Comparison of ENCODE assay signal across 8 mouse cellular contexts in genomic region chr11:69125041-69125851, GRCm38 (mm10). TPM values are rescaled to one million over a fixed set of nuclear protein-coding genes. Genes with fewer than 3 reads are reported as not detected.
DNase-seq lines count a peak whose midpoint lies in the region; ATAC-seq and TF ChIP-seq lines count a peak whose summit lies in the region.

No protein-coding gene starts in this region.

- peak; percentile 24 for ATAC-seq in neutrophil, adult 5-6 weeks (ENCODE audit: extremely low read depth, insufficient number of reproducible peaks, low FRiP score, poor library complexity, severe bottlenecking)

- H3K9me3 ChIP-seq in E14TG2a.4 (ENCODE audit: low read length): no peaks in the 10 kb centered on the region
- H3K9me3 ChIP-seq in forebrain, embryonic 10.5 days: no peaks in the 10 kb centered on the region

- H3K4me1 ChIP-seq in E14TG2a.4 (replicated peaks; ENCODE audit: low read depth, low read length): peaks cover 45% of the 10 kb centered on the region
- peaks cover 45% of the 10 kb centered on the region for H3K4me1 ChIP-seq in forebrain, embryonic 10.5 days
- H3K4me1 ChIP-seq in lung, adult 2 months (ENCODE audit: control insufficient read depth, insufficient read depth, low read length): peaks cover 9% of the 10 kb centered on the region; the same call in 1 of the 2 replicates
- peaks cover 33% of the 10 kb centered on the region for H3K4me1 ChIP-seq in thymus, adult 2 months (replicated peaks; ENCODE audit: control insufficient read depth, insufficient read depth, low read length)

- peaks cover 41% of the 10 kb centered on the region for H3K27me3 ChIP-seq in E14TG2a.4 (ENCODE audit: insufficient read depth, low read length)
- peaks cover 57% of the 10 kb centered on the region for H3K27me3 ChIP-seq in forebrain, embryonic 10.5 days (ENCODE audit: poor library complexity, severe bottlenecking)
- peaks cover 13% of the 10 kb centered on the region for H3K27me3 ChIP-seq in thymus, adult 2 months (ENCODE audit: control insufficient read depth, insufficient read depth, low read length)

- H3K4me3 ChIP-seq in E14TG2a.4 (replicated peaks; ENCODE audit: low read length): peak overlapping the region; percentile 95
- peak overlapping the region; percentile 84 for H3K4me3 ChIP-seq in forebrain, embryonic 10.5 days
- peak overlapping the region; percentile 85 for H3K4me3 ChIP-seq in lung, adult 2 months (replicated peaks; ENCODE audit: extremely low read depth, low read depth, low read length)
- peak overlapping the region; percentile 67 for H3K4me3 ChIP-seq in thymus, adult 2 months (ENCODE audit: control insufficient read depth, insufficient read depth, low read length)

- intact Hi-C loops in heart, postnatal 25 days (cut with DNase I): loop anchor here (5.0 kb wide), 1 partner anchor 117 kb away; no protein-coding TSS in a partner anchor

- under 1% methylated on average over 24 of the region's 24 CpGs for WGBS in forebrain, embryonic 10.5 days
- WGBS in lung, adult 2 months: under 1% methylated on average over 24 of the region's 24 CpGs
- under 1% methylated on average over 24 of the region's 24 CpGs for WGBS in thymus, adult 2 months

- peak; percentile 80 for DNase-seq in c-Kit-negative CD71-positive TER-119-positive erythroid progenitor cells, embryonic 14.5 days (ENCODE audit: low read depth, low spot score)
- peak; percentile 80 for DNase-seq in forebrain, embryonic 10.5 days (ENCODE audit: extremely low spot score, low spot score)
- peak; percentile 65 for DNase-seq in heart, postnatal 25 days (ENCODE audit: low spot score)
- peak; percentile 68 to 90 for DNase-seq in layer of hippocampus, adult 18-20 months (ENCODE audit: low spot score in 2 of 2)
- peak; percentile 76 for DNase-seq in lung, adult 2 months
- DNase-seq in thymus, adult 2 months: peak; percentile 80

- no peak for TF ChIP-seq POLR2A in lung, adult 2 months (IDR thresholded peaks at IDR 0.05; ENCODE audit: borderline replicate concordance, extremely low read depth, low read depth, low read length)
- TF ChIP-seq POLR2A in thymus, adult 2 months (IDR thresholded peaks at IDR 0.05; ENCODE audit: control insufficient read depth, extremely low read depth, insufficient read depth, low read length, poor library complexity): no peak

- peak; percentile 20 for TF ChIP-seq CTCF in E14TG2a.4 (conservative IDR thresholded peaks at IDR 0.05; ENCODE audit: low read length)
- TF ChIP-seq CTCF in lung, adult 2 months (IDR thresholded peaks at IDR 0.05; ENCODE audit: insufficient read depth, low read length): 0 out of 2 replicates have a peak, but pooled peaks have one; percentile 20
- no peak for TF ChIP-seq CTCF in thymus, adult 2 months (IDR thresholded peaks at IDR 0.05; ENCODE audit: borderline replicate concordance, control insufficient read depth, extremely low read depth, insufficient read depth, low read length, poor library complexity)

- peak overlapping the region; percentile 64 for H3K27ac ChIP-seq in forebrain, embryonic 10.5 days
- H3K27ac ChIP-seq in thymus, adult 2 months (ENCODE audit: control insufficient read depth, insufficient read depth, low read length): peak overlapping the region; percentile 74

- no peaks in the 10 kb centered on the region for H3K36me3 ChIP-seq in E14TG2a.4 (ENCODE audit: insufficient read depth, low read length)
- no peaks in the 10 kb centered on the region for H3K36me3 ChIP-seq in forebrain, embryonic 10.5 days (replicated peaks)
- no peaks in the 10 kb centered on the region for H3K36me3 ChIP-seq in thymus, adult 2 months (ENCODE audit: control insufficient read depth, insufficient read depth, low read length)

RNA-seq across cellular contexts. Expression of gene Aloxe3, which starts 0.5 kb away (rescaled TPM):
- 0.26 and 0.28 TPM in 2 replicates for polyA plus RNA-seq in forebrain, embryonic 10.5 days (2016; fragmentation: Nextera tagmentation; extraction: Ambion mirVana)
- not detected for total RNA-seq in heart, postnatal 25 days (2021)
- 1 to 10 TPM; 8.6 to 9.1 TPM for total RNA-seq in layer of hippocampus, adult 18-20 months (2021)
- 2.6 and 23.9 TPM in 2 replicates for polyA plus RNA-seq in lung, adult 2 months (2012; rRNA removed)
- 0.25 TPM in 1 of 2 replicates, not detected in the other for total RNA-seq in neutrophil, adult 5-6 weeks (2017)
- polyA plus RNA-seq in thymus, adult 2 months (2012; rRNA removed): 2.0 and 2.5 TPM in 2 replicates

RNA-seq across cellular contexts. Expression of gene 9130213A22Rik, which starts 2.9 kb away (rescaled TPM):
- polyA plus RNA-seq in forebrain, embryonic 10.5 days (2016; fragmentation: Nextera tagmentation; extraction: Ambion mirVana): 0.11 and 0.16 TPM in 2 replicates
- under 1 TPM in 1 of 2 experiments, not detected in 1; 0.21 TPM for total RNA-seq in heart, postnatal 25 days (2021)
- total RNA-seq in layer of hippocampus, adult 18-20 months (2021): 1 to 10 TPM; 1.3 to 1.6 TPM
- 1.1 and 1.2 TPM in 2 replicates for polyA plus RNA-seq in lung, adult 2 months (2012; rRNA removed)
- 0.23 and 0.74 TPM in 2 replicates for total RNA-seq in neutrophil, adult 5-6 weeks (2017)
- polyA plus RNA-seq in thymus, adult 2 months (2012; rRNA removed): 0.65 and 1.3 TPM in 2 replicates

RNA-seq across cellular contexts. Expression of gene Hes7, which starts 5.0 kb away (rescaled TPM):
- 0.16 and 0.17 TPM in 2 replicates for polyA plus RNA-seq in forebrain, embryonic 10.5 days (2016; fragmentation: Nextera tagmentation; extraction: Ambion mirVana)
- total RNA-seq in heart, postnatal 25 days (2021): under 1 TPM in 1 of 2 experiments, not detected in 1; 0.14 TPM
- 1 to 10 TPM; 1.1 to 1.6 TPM for total RNA-seq in layer of hippocampus, adult 18-20 months (2021)
- polyA plus RNA-seq in lung, adult 2 months (2012; rRNA removed): 0.25 and 0.95 TPM in 2 replicates
- 0.23 TPM in 1 of 2 replicates, not detected in the other for total RNA-seq in neutrophil, adult 5-6 weeks (2017)
- polyA plus RNA-seq in thymus, adult 2 months (2012; rRNA removed): 0.69 and 1.1 TPM in 2 replicates

RNA-seq across cellular contexts. Expression of gene Per1, which starts 30.2 kb away (rescaled TPM):
- polyA plus RNA-seq in forebrain, embryonic 10.5 days (2016; fragmentation: Nextera tagmentation; extraction: Ambion mirVana): 7.3 and 9.0 TPM in 2 replicates
- 10 to 100 TPM; 32.3 to 61.0 TPM for total RNA-seq in heart, postnatal 25 days (2021)
- total RNA-seq in layer of hippocampus, adult 18-20 months (2021): 100 to 1,000 TPM in 1 of 2 experiments, 10 to 100 TPM in 1; 92.9 to 115 TPM
- polyA plus RNA-seq in lung, adult 2 months (2012; rRNA removed): 36.8 and 78.5 TPM in 2 replicates
- 28.9 and 36.1 TPM in 2 replicates for total RNA-seq in neutrophil, adult 5-6 weeks (2017)
- polyA plus RNA-seq in thymus, adult 2 months (2012; rRNA removed): 28.0 and 29.6 TPM in 2 replicates

RNA-seq across cellular contexts. Expression of gene Alox12b, which starts 31.5 kb away (rescaled TPM):
- 0.05 TPM in 1 of 2 replicates, not detected in the other for polyA plus RNA-seq in forebrain, embryonic 10.5 days (2016; fragmentation: Nextera tagmentation; extraction: Ambion mirVana)
- total RNA-seq in heart, postnatal 25 days (2021): not detected
- total RNA-seq in layer of hippocampus, adult 18-20 months (2021): 10 to 100 TPM; 10.7 to 18.4 TPM
- 43.9 TPM in 1 of 2 replicates, not detected in the other for polyA plus RNA-seq in lung, adult 2 months (2012; rRNA removed)
- not detected in 2 replicates for total RNA-seq in neutrophil, adult 5-6 weeks (2017)
- polyA plus RNA-seq in thymus, adult 2 months (2012; rRNA removed): 1.00 and 1.1 TPM in 2 replicates

Comparison
In these comparisons a context has a peak if more than half of its experiments do, and no peak if none do; other contexts are left out.
1. Peak in every context shown above with its lines: DNase-seq, ATAC-seq, H3K4me3 ChIP-seq and H3K27ac ChIP-seq.